Mouse (Mus musculus) kidney, adult 11 months (tissue): Measurements from ENCODE around the gene Mcf2l.

Source experiments
- DNase-seq: peaks from one replicate; pipeline ENCODE4 v3.0.0; 2022

Mcf2l gene

GRCm38 (mm10) chr8:12952699-12953098 lies 79.1 kb downstream of the Mcf2l start:
- no peak for DNase-seq

DNA sequence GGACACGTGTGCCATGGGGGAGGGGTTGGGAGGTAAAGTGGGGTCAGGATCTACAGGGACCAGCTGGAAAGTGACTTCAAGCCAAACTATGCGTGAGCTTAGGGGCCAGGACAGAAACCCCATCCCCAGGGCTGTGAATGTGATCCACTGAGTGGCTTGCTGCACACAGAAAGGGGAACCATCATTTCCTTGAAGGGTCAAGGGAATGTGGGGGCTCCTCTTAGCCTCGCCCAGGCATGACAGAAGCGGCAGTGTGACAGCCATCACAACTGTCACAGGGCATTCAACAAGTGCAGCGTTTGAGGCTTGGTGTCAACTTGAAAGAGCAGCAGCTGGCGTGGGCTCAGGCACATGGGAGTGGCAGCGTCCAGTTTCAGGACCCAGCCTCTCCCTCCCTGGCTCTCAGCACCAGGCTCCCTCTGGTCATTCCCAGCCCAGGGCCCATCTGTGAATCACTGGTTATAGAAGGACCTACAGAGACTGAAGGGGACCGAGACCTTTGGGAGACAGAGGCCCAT lies 81.8 kb downstream of the Mcf2l start:
- DNase-seq = no peak

DNA sequence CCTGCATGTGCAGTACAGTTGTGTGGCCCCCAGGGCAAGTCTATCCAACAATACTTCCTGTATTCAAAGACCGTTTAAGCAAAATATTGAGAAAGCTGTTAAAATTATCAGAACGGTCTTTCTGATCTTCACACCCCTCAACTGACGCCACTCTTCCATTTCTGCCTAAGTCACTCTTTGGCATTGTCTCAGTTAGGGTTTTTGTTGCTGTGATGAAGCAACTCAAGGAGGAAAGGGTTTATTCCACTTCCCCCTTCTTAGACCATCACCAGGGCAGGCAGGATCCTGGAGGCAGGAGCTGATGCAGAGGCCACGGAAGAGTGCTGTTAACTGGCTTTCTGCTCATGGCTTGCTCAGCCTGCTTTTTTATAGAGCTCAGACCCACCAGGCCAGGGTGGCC lies 82.3 kb downstream of the Mcf2l start:
- no peak for DNase-seq

DNA sequence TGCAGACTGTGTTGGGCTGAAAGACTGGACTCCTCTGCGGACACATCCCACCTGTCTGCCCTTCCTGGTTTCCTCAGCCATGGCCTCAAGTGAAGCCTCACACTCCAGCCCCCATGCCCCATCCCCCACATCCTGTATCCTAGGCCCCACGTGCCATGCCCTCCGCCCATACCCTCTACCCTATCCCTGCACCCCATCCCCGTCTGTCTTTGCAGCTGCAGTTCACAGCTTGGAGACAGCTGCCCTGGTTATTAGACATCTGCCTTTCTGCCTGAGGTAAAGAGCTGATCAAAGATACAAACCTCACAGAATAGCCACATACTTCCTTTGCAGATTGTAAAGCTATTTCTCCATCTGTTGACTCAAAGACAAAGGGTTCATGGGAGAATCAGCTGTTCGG lies 83.3 kb downstream of the Mcf2l start:
- no peak for DNase-seq

GRCm38 (mm10) chr8:12957419-12957818 lies 83.8 kb downstream of the Mcf2l start:
- DNase-seq = no peak

GRCm38 (mm10) chr8:12960609-12961008 lies 87.0 kb downstream of the Mcf2l start:
- no peak for DNase-seq

DNA sequence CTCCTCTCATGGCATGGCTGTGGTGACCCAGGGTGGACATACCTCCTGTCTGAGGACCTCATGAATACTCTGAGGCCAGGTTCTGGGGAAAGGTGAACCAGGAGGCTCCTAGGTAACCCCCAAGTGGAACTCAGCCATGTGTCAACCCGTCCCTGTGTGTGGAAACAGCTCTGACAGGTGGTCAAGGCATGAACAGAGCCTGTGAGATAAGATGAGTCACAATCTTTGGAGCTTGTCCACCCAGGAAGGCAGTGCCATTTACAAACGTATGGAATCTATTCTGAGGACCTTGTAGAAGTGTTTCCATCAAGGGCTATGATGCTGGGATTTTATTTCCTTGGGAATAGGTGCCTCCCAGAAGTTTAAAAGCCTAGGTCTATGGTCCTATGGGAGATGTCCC lies 87.6 kb downstream of the Mcf2l start:
- no peak for DNase-seq

DNA sequence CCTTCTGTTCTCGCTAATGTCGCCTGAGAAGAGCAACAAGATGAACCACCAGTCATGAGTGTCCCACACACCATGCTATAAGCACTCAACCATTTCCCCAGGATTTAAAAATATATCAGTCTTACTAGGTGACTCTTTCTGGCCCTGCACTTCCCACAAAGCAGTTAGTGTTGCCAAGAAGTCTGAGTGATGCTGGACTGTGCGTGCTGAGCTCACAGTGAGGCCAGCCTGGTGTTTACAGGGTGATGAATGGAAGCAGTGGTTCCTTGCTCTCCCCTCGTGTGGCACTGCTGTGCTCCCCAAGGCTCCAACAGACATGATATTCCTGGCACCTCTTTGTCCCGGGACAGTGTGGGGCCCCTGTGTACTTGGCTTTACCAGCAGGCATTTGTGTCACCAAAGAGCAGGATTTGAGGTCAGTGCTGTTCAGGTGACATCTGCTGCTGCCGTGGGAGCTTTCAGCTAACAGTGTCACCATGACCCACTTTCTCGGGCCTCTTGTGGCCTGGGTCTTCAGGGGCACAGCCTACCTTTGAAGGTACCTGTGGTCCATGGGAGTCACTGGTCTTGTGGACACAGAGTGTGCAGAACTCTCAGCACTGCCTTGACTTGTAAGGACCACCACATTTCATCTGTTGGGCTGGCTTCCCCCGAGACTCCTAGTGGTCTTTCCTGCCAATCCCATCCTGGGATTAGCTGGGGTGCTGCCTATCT lies 88.4 kb downstream of the Mcf2l start:
- DNase-seq = no peak

GRCm38 (mm10) chr8:12962541-12963380 lies 89.2 kb downstream of the Mcf2l start:
- no peak for DNase-seq

DNA sequence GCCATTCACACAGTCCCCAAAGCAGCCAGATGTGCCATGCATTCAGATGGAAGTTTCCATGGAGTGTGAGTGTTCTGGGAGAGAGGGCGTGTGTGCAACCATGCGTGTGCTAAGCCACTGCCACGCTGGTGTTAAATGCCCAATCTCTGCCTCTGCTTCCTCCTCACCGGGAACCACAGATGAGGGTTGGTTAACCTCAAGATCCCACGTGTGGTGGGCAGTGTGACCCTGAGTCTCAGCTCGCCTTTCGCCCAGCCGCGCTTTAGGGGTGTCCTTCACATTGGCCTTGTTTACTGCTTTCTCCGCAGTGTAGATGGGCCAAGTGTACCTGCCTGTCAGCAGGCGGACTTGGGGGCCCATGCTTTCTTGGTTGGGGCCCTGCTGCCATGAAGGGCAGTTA lies 102.7 kb downstream of the Mcf2l start:
- DNase-seq = no peak

DNA sequence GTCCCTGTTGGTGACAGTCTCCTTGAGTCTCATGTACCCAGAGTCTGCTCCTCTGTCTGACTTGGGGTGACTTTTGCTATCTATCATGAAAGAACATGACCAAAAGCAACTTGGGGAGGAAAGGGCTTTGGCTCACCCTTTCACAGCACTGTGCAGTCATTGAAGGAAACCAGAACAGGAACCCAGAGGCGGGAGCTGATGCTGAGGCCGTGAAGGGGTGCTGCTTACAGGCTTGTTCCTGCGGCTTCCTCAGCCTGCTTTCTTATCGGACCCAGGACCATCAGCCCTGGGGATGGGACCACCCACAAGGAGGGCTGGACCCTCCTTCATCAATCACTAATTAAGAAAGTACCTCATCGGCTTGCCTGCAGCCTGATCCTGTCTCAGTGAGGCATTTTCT lies 103.1 kb downstream of the Mcf2l start:
- DNase-seq = no peak

DNA sequence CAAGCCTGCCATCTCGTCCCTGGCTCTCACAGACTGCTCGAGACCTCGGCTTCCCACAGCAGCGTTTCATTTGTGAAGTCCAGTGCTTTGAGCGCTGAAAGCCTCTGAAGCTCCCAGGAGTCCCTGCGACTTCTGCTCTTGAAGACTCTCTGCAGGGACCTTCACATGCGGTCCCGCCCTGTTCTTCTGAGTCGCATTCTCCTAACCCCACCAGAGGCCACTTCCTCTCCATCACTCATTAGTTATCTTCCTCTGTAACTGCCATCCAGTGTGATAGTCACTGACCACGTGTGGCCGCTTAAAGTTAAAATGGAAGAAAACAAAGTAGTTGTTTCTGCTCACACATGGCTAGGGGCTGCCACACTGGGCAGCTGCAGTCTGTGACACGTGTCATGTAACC lies 103.7 kb downstream of the Mcf2l start:
- no peak for DNase-seq

GRCm38 (mm10) chr8:12978308-12978707 lies 104.7 kb downstream of the Mcf2l start:
- DNase-seq = no peak

- DNase-seq = peak; percentile 80
These were observed 105.1 kb downstream of the Mcf2l start for GRCm38 (mm10) chr8:12978726-12979125.

DNA sequence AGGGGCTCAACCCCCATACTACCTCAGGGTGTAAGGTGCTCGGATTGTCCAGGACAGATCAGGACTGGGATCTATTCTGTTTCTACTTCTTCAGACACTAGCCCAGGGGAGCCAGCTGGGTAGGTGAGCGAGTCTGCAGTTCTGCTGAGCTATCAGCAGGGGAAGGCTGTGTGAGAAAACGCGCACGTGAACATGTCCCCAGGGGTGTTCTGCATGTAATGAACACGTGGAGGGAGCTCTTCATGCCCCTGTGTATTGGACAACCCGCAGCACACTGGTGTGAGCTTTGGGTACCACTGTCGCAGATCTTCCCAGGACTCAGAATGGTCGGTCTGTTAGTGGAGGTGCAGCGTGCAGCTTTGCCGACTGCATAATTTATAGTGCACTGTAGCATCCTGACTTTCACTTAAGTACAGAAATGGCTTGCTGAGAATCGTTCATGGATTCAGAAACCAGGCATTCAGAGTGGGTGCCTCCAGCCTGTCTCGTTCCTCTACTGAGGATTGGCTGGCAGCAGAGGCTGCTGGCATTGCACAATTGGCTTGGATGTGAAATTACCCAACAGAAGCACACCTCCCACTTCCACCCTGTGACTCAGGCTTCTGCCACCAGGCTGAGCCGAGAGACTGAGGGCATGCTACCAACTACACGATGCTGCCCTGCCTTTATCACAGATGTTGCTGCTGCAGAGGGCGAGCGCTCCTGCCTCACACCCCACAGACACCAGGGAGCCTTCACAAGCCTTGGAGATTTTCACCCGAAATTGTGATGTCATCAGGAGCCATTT lies 110.3 kb downstream of the Mcf2l start:
- no peak for DNase-seq

GRCm38 (mm10) chr8:12984601-12985243 lies 111.1 kb downstream of the Mcf2l start:
- DNase-seq = no peak

DNA sequence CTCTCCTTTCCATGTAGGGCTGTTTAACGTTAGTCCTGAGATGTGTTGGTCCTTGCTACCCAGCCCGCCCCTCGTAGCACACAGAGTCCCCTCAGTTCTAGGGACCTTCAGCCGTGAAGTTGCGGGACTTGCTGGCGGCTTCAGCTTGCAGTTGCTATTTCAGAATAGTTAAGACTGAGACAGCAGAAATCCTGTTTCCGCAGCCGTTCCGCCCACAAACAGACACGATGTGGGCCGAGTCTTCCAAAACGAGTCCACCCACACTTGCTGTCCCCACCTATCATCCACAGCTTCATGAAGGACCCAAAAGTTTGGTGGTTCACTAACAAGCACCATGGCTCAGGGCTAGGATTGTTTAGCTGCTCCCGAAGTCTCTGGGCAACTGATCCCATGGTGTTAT lies 111.7 kb downstream of the Mcf2l start:
- DNase-seq = no peak

DNA sequence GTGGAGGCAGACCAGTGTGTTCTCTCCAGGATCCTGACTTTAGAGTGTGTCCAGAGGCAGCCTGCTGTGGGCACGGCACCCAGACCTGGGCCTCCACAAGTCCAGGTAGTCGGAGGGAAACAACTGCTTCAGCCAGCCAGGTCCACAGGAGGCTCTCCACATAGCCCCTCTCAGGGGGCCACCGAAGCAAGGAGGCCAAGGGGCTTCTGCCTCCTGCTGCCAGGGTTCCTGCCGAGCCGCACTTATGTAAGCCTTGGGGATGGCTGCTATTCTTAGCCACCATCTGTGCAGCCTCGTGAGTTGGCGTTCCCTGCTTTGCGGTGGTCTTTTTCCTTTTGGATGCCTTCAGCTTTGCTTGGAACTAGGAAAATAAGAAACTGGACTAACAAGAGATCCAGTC lies 114.0 kb downstream of the Mcf2l start:
- DNase-seq = no peak

DNA sequence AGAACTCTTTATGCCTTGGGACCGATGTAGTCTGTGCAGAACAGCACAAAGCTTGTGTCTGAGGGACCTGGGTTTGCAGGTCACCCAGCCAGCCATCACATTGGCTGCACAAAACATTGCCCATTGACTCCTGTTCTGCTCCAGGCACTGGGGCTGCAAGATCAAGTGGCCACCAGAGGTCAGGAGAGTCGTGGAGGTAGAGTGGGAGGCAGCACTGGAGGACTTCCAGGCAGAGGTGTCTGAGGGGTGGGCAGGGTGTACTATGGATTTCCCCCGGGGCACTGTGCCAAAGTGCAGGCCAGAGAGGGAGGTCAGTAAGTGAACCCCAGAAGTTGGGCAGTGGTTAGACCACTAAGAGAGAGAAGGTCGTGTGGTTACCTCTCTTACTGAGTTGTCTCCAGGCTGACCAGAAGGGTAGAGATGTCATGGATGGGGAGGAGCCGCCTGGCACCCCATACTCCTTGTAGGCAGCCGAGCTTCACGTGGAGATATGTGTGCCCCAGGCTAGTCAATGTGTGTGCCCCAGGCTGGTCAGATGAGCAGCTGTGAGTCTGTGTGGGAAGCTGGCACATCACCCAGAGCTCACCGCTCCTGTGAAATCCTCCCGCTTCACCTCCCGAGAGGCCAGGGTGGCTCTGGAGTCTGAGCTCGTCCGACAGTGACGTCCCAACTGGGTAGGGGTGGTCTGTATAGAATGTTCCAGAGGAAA lies 115.3 kb downstream of the Mcf2l start:
- no peak for DNase-seq

DNA sequence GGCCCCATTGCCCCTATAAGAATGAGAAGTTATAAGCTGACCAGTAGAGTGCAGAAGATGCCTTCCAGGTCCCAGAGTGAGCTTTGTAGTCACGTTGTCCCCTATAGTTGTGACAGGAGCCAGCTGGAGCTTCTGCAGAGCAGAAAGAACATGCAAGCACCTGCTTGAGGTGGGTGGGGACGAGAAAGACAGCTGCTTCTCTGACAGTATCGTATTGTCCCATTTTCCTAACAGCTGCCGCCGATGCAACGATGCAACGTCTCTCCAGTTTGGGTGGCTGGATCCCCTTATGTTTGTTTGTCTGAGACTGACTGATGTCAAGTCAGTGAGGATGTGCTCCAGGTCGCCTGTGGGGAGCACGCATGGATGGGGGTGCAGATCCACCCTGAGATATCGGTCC lies 117.8 kb downstream of the Mcf2l start:
- DNase-seq = no peak

GRCm38 (mm10) chr8:12994468-12994867 lies 120.9 kb downstream of the Mcf2l start:
- DNase-seq = no peak

- no peak for DNase-seq
These were observed 121.9 kb downstream of the Mcf2l start for GRCm38 (mm10) chr8:12995481-12995880.
